Mouse (Mus musculus): ENCODE results near the gene Slc7a3. TPM values are rescaled to one million over a fixed set of nuclear protein-coding genes. Genes with fewer than 3 reads are reported as not detected.
"Not testable (repeated sequence)": the region's sequence is repeated elsewhere in the genome, so short reads cannot be mapped to it uniquely, and the experiment has no call there.

The Slc7a3 gene
- polyA plus RNA-seq (2011; ENCODE audit: insufficient read length, low read depth, missing spikeins) = 27.7 and 49.1 TPM in 2 replicates

DNA sequence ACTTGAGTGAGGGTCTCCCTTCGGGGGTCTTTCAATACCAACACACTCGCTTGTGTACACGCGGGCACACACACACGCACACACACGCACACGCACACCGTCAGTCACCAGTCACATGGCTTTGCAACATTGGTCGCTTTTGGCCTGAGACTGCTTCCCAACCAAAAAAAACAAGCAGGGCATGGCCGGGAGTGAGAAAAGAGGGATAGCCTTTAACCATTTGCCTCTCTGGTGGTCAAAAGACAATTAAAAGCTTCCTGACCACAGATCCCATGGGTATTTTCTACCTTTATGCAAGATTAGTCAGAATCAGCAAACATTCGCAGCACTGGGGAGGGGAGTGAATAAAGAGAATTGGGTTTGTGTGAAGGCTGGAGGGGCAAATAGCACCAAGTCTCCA lies at the start of gene Slc7a3:
Gene Slc7a3 (minus strand): TSS at position 101 of the 400 bp plus-strand sequence.
- TF ChIP-seq CTCF (IDR thresholded peaks at IDR 0.05; ENCODE audit: borderline replicate concordance, insufficient read depth, low read length) = no peak
- TF ChIP-seq POLR2A (IDR thresholded peaks at IDR 0.05; ENCODE audit: low read depth, low read length) = no peak
- Histone ChIP-seq H3K4me3 (ENCODE audit: insufficient read depth, low read length) (peak within 1 kb of the TSS; percentile 39), H3K4me1 (ENCODE audit: control insufficient read depth, insufficient read depth, low read length) (no peaks in the 10 kb centered on the region; the same call in 1 of the 2 replicates), H3K27ac (ENCODE audit: insufficient read depth, low read length) (no peak within 1 kb of the TSS)

DNA sequence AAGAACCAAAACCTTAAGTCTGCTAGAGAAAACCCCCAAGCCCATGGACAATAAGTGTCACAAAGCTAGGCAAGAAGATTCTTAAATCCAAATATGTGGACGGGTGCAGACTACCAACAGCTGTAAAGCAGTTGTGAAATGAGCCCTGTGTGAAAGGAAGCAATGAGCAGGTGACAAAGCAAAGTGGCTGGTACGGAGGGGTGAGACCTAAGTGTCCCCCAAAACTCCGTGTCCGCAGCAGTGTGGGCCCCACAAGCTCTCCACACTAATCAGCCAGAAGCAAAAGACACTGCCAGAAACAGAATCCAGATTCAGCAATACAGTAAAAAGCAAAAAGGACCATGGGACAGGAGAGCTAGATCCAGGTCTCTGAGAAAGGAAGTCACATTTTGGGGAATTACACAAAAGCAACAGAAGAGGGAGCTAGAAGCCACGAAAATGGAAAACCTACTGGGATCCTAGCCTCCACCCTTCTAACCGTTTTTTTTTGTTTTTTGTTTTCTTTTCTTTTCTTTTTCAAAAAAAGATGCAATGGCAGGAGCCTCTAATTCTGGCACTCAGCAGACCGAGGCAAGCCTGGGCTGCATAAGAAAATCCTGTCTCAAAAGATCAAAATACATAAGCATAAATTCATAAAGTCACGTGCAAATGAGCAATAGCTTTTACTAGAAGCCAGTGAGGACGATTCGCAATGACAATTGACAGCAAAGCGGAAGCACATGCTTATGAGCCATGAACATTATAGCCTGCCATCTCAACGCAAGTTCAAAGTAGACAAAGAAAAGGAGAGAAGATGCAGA lies 46.4 kb upstream of the Slc7a3 start:
- H3K27ac ChIP-seq (ENCODE audit: insufficient read depth, low read length) = no peak overlapping the region
- no peak overlapping the region for H3K4me3 ChIP-seq (ENCODE audit: insufficient read depth, low read length)
- H3K4me1 ChIP-seq (ENCODE audit: control insufficient read depth, insufficient read depth, low read length) = no peaks in the 10 kb centered on the region
- TF ChIP-seq POLR2A (IDR thresholded peaks at IDR 0.05; ENCODE audit: low read depth, low read length) (no peak), CTCF (IDR thresholded peaks at IDR 0.05; ENCODE audit: borderline replicate concordance, insufficient read depth, low read length) (no peak)

DNA sequence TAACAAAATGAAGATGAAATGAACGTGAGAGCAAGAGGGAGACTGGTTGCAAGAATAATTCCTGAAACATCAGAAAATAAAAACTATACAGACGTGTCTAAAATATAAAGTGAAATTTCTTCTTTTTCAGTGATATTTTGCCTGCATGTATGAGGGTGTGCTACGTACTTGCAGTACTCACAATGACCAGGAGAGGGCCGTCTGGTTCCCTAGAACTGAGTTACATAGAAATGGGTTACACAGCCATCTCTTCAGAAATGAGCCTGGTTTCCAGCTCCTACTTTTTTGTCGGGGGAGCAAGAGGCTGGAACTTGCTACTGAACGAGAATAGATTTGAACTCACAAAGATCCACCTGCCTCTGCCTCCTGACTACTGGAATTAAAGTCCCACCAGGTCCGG lies 45.2 kb upstream of the Slc7a3 start:
- TF ChIP-seq POLR2A (IDR thresholded peaks at IDR 0.05; ENCODE audit: low read depth, low read length) = no peak
- TF ChIP-seq CTCF (IDR thresholded peaks at IDR 0.05; ENCODE audit: borderline replicate concordance, insufficient read depth, low read length) = 0 out of 2 replicates have a peak, but pooled peaks have one; percentile 14
- no peak overlapping the region for H3K27ac ChIP-seq (ENCODE audit: insufficient read depth, low read length)
- H3K4me3 ChIP-seq (ENCODE audit: insufficient read depth, low read length) = no peak overlapping the region
- H3K4me1 ChIP-seq (ENCODE audit: control insufficient read depth, insufficient read depth, low read length) = peaks cover 5% of the 10 kb centered on the region

DNA sequence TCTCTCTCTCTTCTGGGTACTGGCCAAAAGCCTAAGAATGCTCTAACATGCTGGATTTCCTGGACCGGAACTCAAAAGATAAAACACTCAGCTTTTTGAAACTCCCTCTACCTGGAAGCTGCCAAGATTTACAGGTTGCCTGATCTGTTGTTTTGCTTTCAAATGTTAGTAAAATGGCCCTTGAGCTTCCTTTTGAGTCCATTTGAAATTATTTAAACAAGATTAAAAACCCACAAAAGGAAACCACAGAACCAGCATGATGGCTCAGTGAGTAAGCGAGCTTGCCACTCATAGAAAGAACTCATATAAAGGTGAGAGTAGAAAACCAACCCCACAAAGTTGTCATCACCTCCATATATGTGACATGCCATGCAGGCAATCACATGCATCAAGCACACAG lies 42.7 kb upstream of the Slc7a3 start:
- TF ChIP-seq POLR2A (IDR thresholded peaks at IDR 0.05; ENCODE audit: low read depth, low read length) (no peak), CTCF (IDR thresholded peaks at IDR 0.05; ENCODE audit: borderline replicate concordance, insufficient read depth, low read length) (no peak)
- Histone ChIP-seq H3K4me1 (ENCODE audit: control insufficient read depth, insufficient read depth, low read length) (peaks cover 5% of the 10 kb centered on the region), H3K4me3 (ENCODE audit: insufficient read depth, low read length) (no peak overlapping the region), H3K27ac (ENCODE audit: insufficient read depth, low read length) (no peak overlapping the region)

GRCm38 (mm10) chrX:101126977-101127376 lies 41.2 kb upstream of the Slc7a3 start:
- no peak overlapping the region for H3K27ac ChIP-seq (ENCODE audit: insufficient read depth, low read length)

GRCm38 (mm10) chrX:101126474-101126955 lies 40.7 kb upstream of the Slc7a3 start:
- Histone ChIP-seq H3K4me3 (ENCODE audit: insufficient read depth, low read length) (no peak overlapping the region), H3K27ac (ENCODE audit: insufficient read depth, low read length) (no peak overlapping the region), H3K4me1 (ENCODE audit: control insufficient read depth, insufficient read depth, low read length) (peaks cover 5% of the 10 kb centered on the region)
- TF ChIP-seq POLR2A (IDR thresholded peaks at IDR 0.05; ENCODE audit: low read depth, low read length) (no peak), CTCF (IDR thresholded peaks at IDR 0.05; ENCODE audit: borderline replicate concordance, insufficient read depth, low read length) (no peak)

More at GRCm38 (mm10) chrX:101126977-101127376, 41.2 kb upstream of the Slc7a3 start:
- Histone ChIP-seq H3K4me1 (ENCODE audit: control insufficient read depth, insufficient read depth, low read length) (peaks cover 5% of the 10 kb centered on the region), H3K4me3 (ENCODE audit: insufficient read depth, low read length) (no peak overlapping the region)
- TF ChIP-seq POLR2A (IDR thresholded peaks at IDR 0.05; ENCODE audit: low read depth, low read length) (no peak), CTCF (IDR thresholded peaks at IDR 0.05; ENCODE audit: borderline replicate concordance, insufficient read depth, low read length) (no peak)

DNA sequence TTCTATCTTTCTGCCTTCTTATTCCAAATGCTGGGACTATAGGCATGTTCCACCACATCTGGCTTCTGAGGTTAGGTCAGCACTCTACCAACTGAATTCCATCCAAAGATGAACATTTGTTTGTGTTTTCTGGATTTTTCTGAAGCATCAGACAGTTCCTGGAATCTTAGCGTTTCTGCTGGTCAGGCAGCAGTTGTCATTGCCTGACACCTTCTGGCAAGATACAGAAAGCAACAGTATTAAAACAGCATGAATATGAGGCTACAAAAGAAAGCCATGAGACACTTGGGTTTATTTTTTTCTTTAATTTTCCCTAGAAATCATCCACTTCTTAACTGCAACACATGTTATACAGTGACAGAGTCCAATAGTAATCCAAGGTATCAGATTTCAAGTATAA lies 34.7 kb upstream of the Slc7a3 start:
- TF ChIP-seq CTCF (IDR thresholded peaks at IDR 0.05; ENCODE audit: borderline replicate concordance, insufficient read depth, low read length) (no peak), POLR2A (IDR thresholded peaks at IDR 0.05; ENCODE audit: low read depth, low read length) (no peak)
- H3K4me1 ChIP-seq (ENCODE audit: control insufficient read depth, insufficient read depth, low read length) = no peaks in the 10 kb centered on the region

GRCm38 (mm10) chrX:101085211-101085610 lies 609 bp downstream of the Slc7a3 start:
- not testable (repeated sequence) for H3K27ac ChIP-seq (ENCODE audit: insufficient read depth, low read length); H3K4me1 ChIP-seq (ENCODE audit: control insufficient read depth, insufficient read depth, low read length)
- peak overlapping the region; percentile 39 for H3K4me3 ChIP-seq (ENCODE audit: insufficient read depth, low read length)

More for the DNA sequence above, 34.7 kb upstream of the Slc7a3 start:
- H3K27ac ChIP-seq (ENCODE audit: insufficient read depth, low read length) = no peak overlapping the region
- no peak overlapping the region for H3K4me3 ChIP-seq (ENCODE audit: insufficient read depth, low read length)

DNA sequence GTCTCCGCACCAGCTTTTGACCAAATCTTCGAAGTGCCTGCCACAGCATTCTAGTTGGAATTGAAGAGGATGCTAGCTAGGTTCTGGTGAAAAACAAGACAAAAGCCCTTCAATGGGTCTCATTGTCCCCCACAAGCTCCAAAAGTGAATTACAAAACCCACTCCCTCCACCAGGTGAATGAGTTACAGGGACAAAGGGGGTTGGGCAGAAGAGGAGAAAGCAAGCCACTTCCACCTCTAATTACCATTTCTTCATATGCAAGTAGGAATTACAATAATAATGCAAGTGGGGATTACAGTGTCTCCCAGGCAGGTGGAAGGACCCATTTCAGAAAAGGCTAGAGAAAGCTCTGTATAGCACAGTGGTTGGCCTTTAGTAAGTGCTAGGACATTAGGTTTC lies 1.6 kb downstream of the Slc7a3 start:
- TF ChIP-seq POLR2A (IDR thresholded peaks at IDR 0.05; ENCODE audit: low read depth, low read length) = no peak
- no peak for TF ChIP-seq CTCF (IDR thresholded peaks at IDR 0.05; ENCODE audit: borderline replicate concordance, insufficient read depth, low read length)
- Histone ChIP-seq H3K4me1 (ENCODE audit: control insufficient read depth, insufficient read depth, low read length) (no peaks in the 10 kb centered on the region; the same call in 1 of the 2 replicates), H3K27ac (ENCODE audit: insufficient read depth, low read length) (no peak overlapping the region), H3K4me3 (ENCODE audit: insufficient read depth, low read length) (peak overlapping the region; percentile 39)

- no peak for TF ChIP-seq POLR2A (IDR thresholded peaks at IDR 0.05; ENCODE audit: low read depth, low read length)
- no peak for TF ChIP-seq CTCF (IDR thresholded peaks at IDR 0.05; ENCODE audit: borderline replicate concordance, insufficient read depth, low read length)
- Histone ChIP-seq H3K27ac (ENCODE audit: insufficient read depth, low read length) (no peak overlapping the region), H3K4me1 (ENCODE audit: control insufficient read depth, insufficient read depth, low read length) (no peaks in the 10 kb centered on the region), H3K4me3 (ENCODE audit: insufficient read depth, low read length) (no peak overlapping the region)
These were observed 20.6 kb downstream of the Slc7a3 start for GRCm38 (mm10) chrX:101065245-101065644.

All from embryonic fibroblast, embryonic 13.5 days (primary cell).